Mouse (Mus musculus): ENCODE data around the gene Fnbp1. TPM values are rescaled to one million over a fixed set of nuclear protein-coding genes. Genes with fewer than 3 reads are reported as not detected.

The Fnbp1 gene
- polyA plus RNA-seq, 1 experiment from 2014 or later, result 12.7 TPM

GRCm38 (mm10) chr2:31025458-31025857 is 116.3 kb downstream of the Fnbp1 start:
- Histone ChIP-seq H3K36me3 (ENCODE audit: poor library complexity, severe bottlenecking) (peaks cover 35% of the 10 kb centered on the region), H3K4me3 (no peak overlapping the region), H3K9ac (no peak overlapping the region), H3K27me3 (no peaks in the 10 kb centered on the region), H3K4me2 (no peak overlapping the region), H3K27ac (no peak overlapping the region), H3K9me3 (replicated peaks) (no peaks in the 10 kb centered on the region), H3K4me1 (no peaks in the 10 kb centered on the region)
- no peak for ATAC-seq
- 91% methylated on average over 3 of the region's 3 CpGs for WGBS

GRCm38 (mm10) chr2:31024618-31025370 is 117.0 kb downstream of the Fnbp1 start:
- Histone ChIP-seq H3K27me3 (no peaks in the 10 kb centered on the region), H3K36me3 (ENCODE audit: poor library complexity, severe bottlenecking) (peaks cover 42% of the 10 kb centered on the region)
- no peak for ATAC-seq

GRCm38 (mm10) chr2:31023940-31024339 is 117.9 kb downstream of the Fnbp1 start:
- peaks cover 50% of the 10 kb centered on the region for H3K36me3 ChIP-seq (ENCODE audit: poor library complexity, severe bottlenecking)
- H3K4me3 ChIP-seq, result no peak overlapping the region
- no peak overlapping the region for H3K27ac ChIP-seq
- no peak overlapping the region for H3K4me2 ChIP-seq
- H3K27me3 ChIP-seq, result no peaks in the 10 kb centered on the region
- WGBS, result 80% methylated on average over 5 of the region's 5 CpGs
- no peak for ATAC-seq
- no peak overlapping the region for H3K9ac ChIP-seq
- H3K9me3 ChIP-seq (replicated peaks), result no peaks in the 10 kb centered on the region
- H3K4me1 ChIP-seq, result no peaks in the 10 kb centered on the region

More at GRCm38 (mm10) chr2:31024618-31025370, 117.0 kb downstream of the Fnbp1 start:
- Histone ChIP-seq H3K27ac (no peak overlapping the region), H3K4me1 (no peaks in the 10 kb centered on the region), H3K9me3 (replicated peaks) (no peaks in the 10 kb centered on the region), H3K4me3 (no peak overlapping the region), H3K4me2 (no peak overlapping the region), H3K9ac (no peak overlapping the region)
- 30% methylated on average over 5 of the region's 5 CpGs for WGBS

- ATAC-seq, result no peak
- peaks cover 64% of the 10 kb centered on the region for H3K36me3 ChIP-seq (ENCODE audit: poor library complexity, severe bottlenecking)
- no peaks in the 10 kb centered on the region for H3K4me1 ChIP-seq
- H3K9me3 ChIP-seq (replicated peaks), result no peaks in the 10 kb centered on the region
- 98% methylated on average over 2 of the region's 2 CpGs for WGBS
- H3K27me3 ChIP-seq, result no peaks in the 10 kb centered on the region
- no peak overlapping the region for H3K4me2 ChIP-seq
- H3K27ac ChIP-seq, result no peak overlapping the region
- no peak overlapping the region for H3K9ac ChIP-seq
- no peak overlapping the region for H3K4me3 ChIP-seq
Measured at GRCm38 (mm10) chr2:31020202-31020601, 121.6 kb downstream of the Fnbp1 start.

- no peak overlapping the region for H3K9ac ChIP-seq
- H3K27me3 ChIP-seq, result no peaks in the 10 kb centered on the region
- H3K36me3 ChIP-seq (ENCODE audit: poor library complexity, severe bottlenecking), result peaks cover 66% of the 10 kb centered on the region
Measured at GRCm38 (mm10) chr2:31019011-31019410, 122.8 kb downstream of the Fnbp1 start.

GRCm38 (mm10) chr2:31018519-31018918 is 123.3 kb downstream of the Fnbp1 start:
- 89% methylated on average over 8 of the region's 8 CpGs for WGBS
- Histone ChIP-seq H3K36me3 (ENCODE audit: poor library complexity, severe bottlenecking) (peaks cover 69% of the 10 kb centered on the region), H3K4me2 (no peak overlapping the region), H3K27ac (no peak overlapping the region), H3K27me3 (no peaks in the 10 kb centered on the region), H3K9ac (no peak overlapping the region), H3K9me3 (replicated peaks) (no peaks in the 10 kb centered on the region), H3K4me1 (no peaks in the 10 kb centered on the region), H3K4me3 (no peak overlapping the region)
- no peak for ATAC-seq

More at GRCm38 (mm10) chr2:31019011-31019410, 122.8 kb downstream of the Fnbp1 start:
- no peaks in the 10 kb centered on the region for H3K4me1 ChIP-seq
- WGBS, result 91% methylated on average over 8 of the region's 8 CpGs
- H3K9me3 ChIP-seq (replicated peaks), result no peaks in the 10 kb centered on the region
- no peak overlapping the region for H3K4me3 ChIP-seq
- H3K4me2 ChIP-seq, result no peak overlapping the region
- no peak for ATAC-seq
- H3K27ac ChIP-seq, result no peak overlapping the region

- Histone ChIP-seq H3K4me2 (no peak overlapping the region), H3K27me3 (no peaks in the 10 kb centered on the region), H3K36me3 (ENCODE audit: poor library complexity, severe bottlenecking) (peaks cover 69% of the 10 kb centered on the region), H3K9me3 (replicated peaks) (no peaks in the 10 kb centered on the region), H3K4me3 (no peak overlapping the region), H3K9ac (no peak overlapping the region), H3K27ac (no peak overlapping the region), H3K4me1 (no peaks in the 10 kb centered on the region)
- WGBS, result 94% methylated on average over 18 of the region's 18 CpGs
- no peak for ATAC-seq
Measured at GRCm38 (mm10) chr2:31017625-31018317, 124.0 kb downstream of the Fnbp1 start.

- Histone ChIP-seq H3K27ac (no peak overlapping the region), H3K9me3 (replicated peaks) (no peaks in the 10 kb centered on the region), H3K4me2 (no peak overlapping the region), H3K9ac (no peak overlapping the region), H3K27me3 (no peaks in the 10 kb centered on the region), H3K4me3 (no peak overlapping the region), H3K36me3 (ENCODE audit: poor library complexity, severe bottlenecking) (peaks cover 66% of the 10 kb centered on the region), H3K4me1 (no peaks in the 10 kb centered on the region)
- 76% methylated on average over 14 of the region's 14 CpGs for WGBS
- ATAC-seq, result no peak
Measured at GRCm38 (mm10) chr2:31013371-31014120, 128.3 kb downstream of the Fnbp1 start.

GRCm38 (mm10) chr2:31007208-31007607 is 134.6 kb downstream of the Fnbp1 start:
- no peak for ATAC-seq
- Histone ChIP-seq H3K27me3 (no peaks in the 10 kb centered on the region), H3K4me1 (peaks cover 5% of the 10 kb centered on the region; the same call in 1 of the 2 replicates), H3K36me3 (ENCODE audit: poor library complexity, severe bottlenecking) (peaks cover 80% of the 10 kb centered on the region), H3K27ac (no peak overlapping the region), H3K9ac (no peak overlapping the region), H3K9me3 (replicated peaks) (no peaks in the 10 kb centered on the region), H3K4me2 (no peak overlapping the region), H3K4me3 (no peak overlapping the region)
- 91% methylated on average over 5 of the region's 5 CpGs for WGBS

GRCm38 (mm10) chr2:31006434-31006833 is 135.4 kb downstream of the Fnbp1 start:
- H3K27ac ChIP-seq, result no peak overlapping the region
- no peak overlapping the region for H3K4me3 ChIP-seq
- no peaks in the 10 kb centered on the region for H3K27me3 ChIP-seq
- peaks cover 5% of the 10 kb centered on the region; the same call in 1 of the 2 replicates for H3K4me1 ChIP-seq
- H3K9me3 ChIP-seq (replicated peaks), result no peaks in the 10 kb centered on the region
- 93% methylated on average over 5 of the region's 5 CpGs for WGBS
- no peak overlapping the region for H3K4me2 ChIP-seq
- H3K36me3 ChIP-seq (ENCODE audit: poor library complexity, severe bottlenecking), result peaks cover 80% of the 10 kb centered on the region
- no peak for ATAC-seq
- H3K9ac ChIP-seq, result no peak overlapping the region

- ATAC-seq, result no peak
- 76% methylated on average over 2 of the region's 2 CpGs for WGBS
- Histone ChIP-seq H3K4me2 (no peak overlapping the region), H3K36me3 (ENCODE audit: poor library complexity, severe bottlenecking) (peaks cover 70% of the 10 kb centered on the region), H3K4me3 (no peak overlapping the region), H3K27me3 (no peaks in the 10 kb centered on the region), H3K27ac (no peak overlapping the region), H3K9ac (no peak overlapping the region), H3K4me1 (peaks cover 5% of the 10 kb centered on the region; the same call in 1 of the 2 replicates), H3K9me3 (replicated peaks) (no peaks in the 10 kb centered on the region)
Measured at GRCm38 (mm10) chr2:31005453-31005852, 136.4 kb downstream of the Fnbp1 start.

- Histone ChIP-seq H3K27ac (no peak overlapping the region), H3K4me1 (peaks cover 5% of the 10 kb centered on the region; the same call in 1 of the 2 replicates), H3K9me3 (replicated peaks) (no peaks in the 10 kb centered on the region), H3K36me3 (ENCODE audit: poor library complexity, severe bottlenecking) (peaks cover 63% of the 10 kb centered on the region), H3K27me3 (no peaks in the 10 kb centered on the region), H3K4me3 (no peak overlapping the region), H3K4me2 (no peak overlapping the region), H3K9ac (no peak overlapping the region)
- no peak for ATAC-seq
- 94% methylated on average over 10 of the region's 10 CpGs for WGBS
Measured at GRCm38 (mm10) chr2:31002857-31003256, 139.0 kb downstream of the Fnbp1 start.

Data from forebrain, embryonic 13.5 days (tissue).